Mouse (Mus musculus) hindbrain, embryonic 10.5 days (tissue): ENCODE data around the gene Papola. TPM values are rescaled to one million over a fixed set of nuclear protein-coding genes. Genes with fewer than 3 reads are reported as not detected.
"Not testable (repeated sequence)": the region's sequence is repeated elsewhere in the genome, so short reads cannot be mapped to it uniquely, and the experiment has no call there.

ENCODE experiments used
- DNase-seq: peaks from one replicate; pipeline ENCODE4 v3.0.0-alpha.2; 2017; ENCODE audit warnings: low spot score
- H3K27ac ChIP-seq: fragments of 300-500 bp; sonication (generic); 2 replicates; pipeline ENCODE4 v1.5.1; 2016; ENCODE audit warnings: mild to moderate bottlenecking, moderate library complexity
- H3K27me3 ChIP-seq: fragments of 300-500 bp; sonication (generic); 2 replicates; pipeline ENCODE4 v1.6.1; 2016; ENCODE audit warnings: mild to moderate bottlenecking; ENCODE audit not compliant: poor library complexity, insufficient read depth, severe bottlenecking
- H3K36me3 ChIP-seq: fragments of 300-500 bp; sonication (generic); 2 replicates; pipeline ENCODE4 v1.6.1; 2016; ENCODE audit warnings: mild to moderate bottlenecking, moderate library complexity
- H3K4me1 ChIP-seq: fragments of 300-500 bp; sonication (generic); replicated peaks from 2 replicates; pipeline ENCODE4 v1.6.1; 2016; ENCODE audit warnings: mild to moderate bottlenecking
- H3K4me3 ChIP-seq: fragments of 300-500 bp; sonication (generic); 2 replicates; pipeline ENCODE4 v1.5.1; 2016; ENCODE audit warnings: mild to moderate bottlenecking, moderate library complexity
- H3K9me3 ChIP-seq: fragments of 300-500 bp; sonication (generic); 2 replicates; pipeline ENCODE4 v1.6.1; 2016; ENCODE audit warnings: mild to moderate bottlenecking, moderate library complexity
- WGBS: fragments of 180-500 bp; shearing (Covaris S2); methylation state at CpG from one replicate; pipeline ENCODE4 v1.1.7; 2016; 5-methylcytosine and 5-hydroxymethylcytosine counted together
- polyA plus RNA-seq: library from polyadenylated mRNA; unstranded; fragments of >200 nt; fragmentation: Nextera tagmentation; extraction: Ambion mirVana; gene quantifications from 2 replicates; pipeline ENCODE4 v1.2.1, GENCODE M21; 2016

The Papola gene
- polyA plus RNA-seq, 1 experiment from 2014 or later: 268 TPM

GRCm38 (mm10) chr12:105813957-105814356 lies 29.5 kb downstream of the Papola start:
- no peak overlapping the region for H3K4me3 ChIP-seq
- H3K27ac ChIP-seq: no peak overlapping the region
- no peaks in the 10 kb centered on the region for H3K27me3 ChIP-seq
- peaks cover 98% of the 10 kb centered on the region for H3K36me3 ChIP-seq
- no peaks in the 10 kb centered on the region for H3K4me1 ChIP-seq
- 90% methylated on average over 6 of the region's 6 CpGs for WGBS
- DNase-seq: no peak
- H3K9me3 ChIP-seq: no peaks in the 10 kb centered on the region

- Histone ChIP-seq H3K9me3 (no peaks in the 10 kb centered on the region), H3K27me3 (no peaks in the 10 kb centered on the region), H3K27ac (no peak overlapping the region), H3K36me3 (peaks cover 100% of the 10 kb centered on the region), H3K4me1 (no peaks in the 10 kb centered on the region), H3K4me3 (no peak overlapping the region)
- no peak for DNase-seq
- 91% methylated on average over 4 of the region's 4 CpGs for WGBS
Measured at GRCm38 (mm10) chr12:105823472-105823871, 39.0 kb downstream of the Papola start.

- Histone ChIP-seq H3K27me3 (no peaks in the 10 kb centered on the region), H3K36me3 (peaks cover 100% of the 10 kb centered on the region)
- WGBS: 86% methylated on average over 8 of the region's 8 CpGs
Measured at GRCm38 (mm10) chr12:105824743-105825142, 40.2 kb downstream of the Papola start.

GRCm38 (mm10) chr12:105825266-105825665 lies 40.8 kb downstream of the Papola start:
- WGBS: 96% methylated on average over 4 of the region's 4 CpGs
- H3K4me3 ChIP-seq: no peak overlapping the region
- no peak for DNase-seq
- no peak overlapping the region for H3K27ac ChIP-seq
- peaks cover 100% of the 10 kb centered on the region for H3K36me3 ChIP-seq
- no peaks in the 10 kb centered on the region for H3K27me3 ChIP-seq
- no peaks in the 10 kb centered on the region for H3K9me3 ChIP-seq
- H3K4me1 ChIP-seq: no peaks in the 10 kb centered on the region

More at GRCm38 (mm10) chr12:105824743-105825142, 40.2 kb downstream of the Papola start:
- Histone ChIP-seq H3K9me3 (no peaks in the 10 kb centered on the region), H3K4me1 (no peaks in the 10 kb centered on the region), H3K4me3 (no peak overlapping the region), H3K27ac (no peak overlapping the region)
- DNase-seq: no peak

GRCm38 (mm10) chr12:105832541-105832940 lies 48.0 kb downstream of the Papola start:
- no peaks in the 10 kb centered on the region for H3K4me1 ChIP-seq
- peaks cover 96% of the 10 kb centered on the region for H3K36me3 ChIP-seq
- H3K9me3 ChIP-seq: no peaks in the 10 kb centered on the region
- WGBS: 91% methylated on average over 6 of the region's 6 CpGs
- H3K27ac ChIP-seq: no peak overlapping the region
- no peak overlapping the region for H3K4me3 ChIP-seq
- no peak for DNase-seq
- H3K27me3 ChIP-seq: no peaks in the 10 kb centered on the region

- Histone ChIP-seq H3K27ac (no peak overlapping the region), H3K4me3 (no peak overlapping the region), H3K36me3 (peaks cover 96% of the 10 kb centered on the region), H3K27me3 (no peaks in the 10 kb centered on the region), H3K9me3 (no peaks in the 10 kb centered on the region), H3K4me1 (no peaks in the 10 kb centered on the region)
- no peak for DNase-seq
- WGBS: 87% methylated on average over 6 of the region's 6 CpGs
Measured at GRCm38 (mm10) chr12:105834926-105835325, 50.4 kb downstream of the Papola start.

GRCm38 (mm10) chr12:105835571-105835970 lies 51.1 kb downstream of the Papola start:
- no peak overlapping the region for H3K27ac ChIP-seq
- no peaks in the 10 kb centered on the region for H3K4me1 ChIP-seq
- no peaks in the 10 kb centered on the region for H3K27me3 ChIP-seq
- no peaks in the 10 kb centered on the region for H3K9me3 ChIP-seq
- H3K36me3 ChIP-seq: peaks cover 96% of the 10 kb centered on the region
- DNase-seq: no peak
- H3K4me3 ChIP-seq: no peak overlapping the region
- WGBS: 87% methylated on average over 6 of the region's 6 CpGs

- Histone ChIP-seq H3K27ac (no peak overlapping the region), H3K4me1 (no peaks in the 10 kb centered on the region), H3K27me3 (no peaks in the 10 kb centered on the region), H3K9me3 (no peaks in the 10 kb centered on the region), H3K4me3 (no peak overlapping the region), H3K36me3 (peaks cover 96% of the 10 kb centered on the region)
- WGBS: 83% methylated on average over 2 of the region's 2 CpGs
- DNase-seq: no peak
Measured at GRCm38 (mm10) chr12:105836196-105836595, 51.7 kb downstream of the Papola start.

- Histone ChIP-seq H3K4me3 (no peak overlapping the region), H3K27ac (no peak overlapping the region), H3K9me3 (no peaks in the 10 kb centered on the region), H3K27me3 (no peaks in the 10 kb centered on the region), H3K4me1 (no peaks in the 10 kb centered on the region), H3K36me3 (peaks cover 83% of the 10 kb centered on the region)
- 90% methylated on average over 4 of the region's 4 CpGs for WGBS
- DNase-seq: no peak
Measured at GRCm38 (mm10) chr12:105839096-105839495, 54.6 kb downstream of the Papola start.

- not testable (repeated sequence) for H3K27ac ChIP-seq, H3K4me3 ChIP-seq, DNase-seq, H3K4me1 ChIP-seq, H3K9me3 ChIP-seq, H3K27me3 ChIP-seq
- peaks cover 72% of the 10 kb centered on the region for H3K36me3 ChIP-seq
- 95% methylated on average over 8 of the region's 8 CpGs for whole genome bisulfite sequencing
Measured at GRCm38 (mm10) chr12:105840545-105840944, 56.1 kb downstream of the Papola start.

- Histone ChIP-seq H3K4me1 (peaks cover 5% of the 10 kb centered on the region; the same call in 1 of the 2 replicates), H3K27me3 (no peaks in the 10 kb centered on the region), H3K9me3 (no peaks in the 10 kb centered on the region), H3K36me3 (peaks cover 56% of the 10 kb centered on the region), H3K4me3 (no peak overlapping the region), H3K27ac (no peak overlapping the region)
- DNase-seq: no peak
- WGBS: 80% methylated on average over 12 of the region's 12 CpGs
Measured at GRCm38 (mm10) chr12:105843243-105844005, 58.9 kb downstream of the Papola start.

GRCm38 (mm10) chr12:105844406-105844805 lies 59.9 kb downstream of the Papola start:
- Histone ChIP-seq H3K4me1 (peaks cover 15% of the 10 kb centered on the region), H3K36me3 (peaks cover 46% of the 10 kb centered on the region), H3K9me3 (no peaks in the 10 kb centered on the region), H3K27me3 (no peaks in the 10 kb centered on the region), H3K27ac (no peak overlapping the region), H3K4me3 (no peak overlapping the region)
- DNase-seq: no peak
- 93% methylated on average over 4 of the region's 4 CpGs for WGBS

- WGBS: 49% methylated on average over 8 of the region's 8 CpGs
- H3K27me3 ChIP-seq: no peaks in the 10 kb centered on the region
- H3K27ac ChIP-seq: peak overlapping the region; percentile 42
- H3K4me3 ChIP-seq: no peak overlapping the region
- H3K9me3 ChIP-seq: no peaks in the 10 kb centered on the region
- peaks cover 12% of the 10 kb centered on the region for H3K36me3 ChIP-seq
- peak; percentile 28 for DNase-seq
- H3K4me1 ChIP-seq: peaks cover 41% of the 10 kb centered on the region
Measured at GRCm38 (mm10) chr12:105849102-105849501, 64.6 kb downstream of the Papola start.
